Mouse (Mus musculus): Measurements from ENCODE around the gene Dgkz. TPM values are rescaled to one million over a fixed set of nuclear protein-coding genes. Genes with fewer than 3 reads are reported as not detected.
A peak's percentile ranks its signal among the peaks of the same experiment; 100 is the strongest.

Dgkz gene
- polyA plus RNA-seq, 1 experiment = 1,103 TPM

GRCm38 (mm10) chr2:91931328-91932159, 44.1 kb downstream of the Dgkz start:
- Histone ChIP-seq H3K27me3 (ENCODE audit: control insufficient read depth, insufficient read depth, low read length) (no peaks in the 10 kb centered on the region; the same call in 1 of the 2 replicates), H3K27ac (ENCODE audit: control insufficient read depth, insufficient read depth, low read length) (no peak overlapping the region), H3K4me1 (replicated peaks; ENCODE audit: control insufficient read depth, insufficient read depth, low read length) (peaks cover 32% of the 10 kb centered on the region), H3K4me3 (ENCODE audit: control insufficient read depth, insufficient read depth, low read length) (0 out of 2 replicates have a peak overlapping the region, but pooled peaks have one; percentile 2), H3K36me3 (ENCODE audit: control insufficient read depth, insufficient read depth, low read length) (peaks cover 39% of the 10 kb centered on the region)
- DNase-seq = no peak
- WGBS = 10% methylated on average over 47 of the region's 50 CpGs
- TF ChIP-seq POLR2A (IDR thresholded peaks at IDR 0.05; ENCODE audit: control insufficient read depth, extremely low read depth, insufficient read depth, low read length, poor library complexity) (no peak), CTCF (IDR thresholded peaks at IDR 0.05; ENCODE audit: borderline replicate concordance, control insufficient read depth, extremely low read depth, insufficient read depth, low read length, poor library complexity) (no peak)

DNA sequence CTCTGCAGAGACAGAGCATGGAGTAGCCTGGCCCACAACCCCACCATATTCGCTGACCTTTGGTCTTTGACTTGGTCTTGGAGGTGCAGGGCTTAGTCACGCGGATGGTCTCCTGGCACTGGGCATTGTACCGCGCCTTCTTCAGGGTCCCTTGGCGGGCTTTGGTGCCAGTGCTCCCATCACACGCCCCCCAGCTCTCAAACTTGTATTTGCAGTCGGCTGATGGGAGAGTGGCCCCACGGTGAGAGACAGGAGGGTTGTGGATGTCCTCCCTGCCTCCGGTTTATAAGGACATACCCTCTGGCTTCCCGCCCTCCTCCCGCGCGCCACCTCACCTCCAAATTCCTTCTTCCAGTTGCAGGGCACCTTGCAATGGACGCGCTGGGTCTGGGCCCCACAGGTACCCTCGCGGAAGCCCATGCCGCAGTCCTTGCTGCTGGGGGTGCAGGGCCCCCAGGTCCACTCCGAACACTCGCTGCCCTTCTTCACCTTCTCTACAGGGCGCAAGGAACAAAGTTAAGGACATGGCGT, 44.8 kb downstream of the Dgkz start:
- 47% methylated on average over 23 of the region's 23 CpGs for WGBS
- H3K4me3 ChIP-seq (ENCODE audit: control insufficient read depth, insufficient read depth, low read length) = 0 out of 2 replicates have a peak overlapping the region, but pooled peaks have one; percentile 2
- no peak for TF ChIP-seq CTCF (IDR thresholded peaks at IDR 0.05; ENCODE audit: borderline replicate concordance, control insufficient read depth, extremely low read depth, insufficient read depth, low read length, poor library complexity)
- no peak for TF ChIP-seq POLR2A (IDR thresholded peaks at IDR 0.05; ENCODE audit: control insufficient read depth, extremely low read depth, insufficient read depth, low read length, poor library complexity)
- H3K27ac ChIP-seq (ENCODE audit: control insufficient read depth, insufficient read depth, low read length) = no peak overlapping the region
- peaks cover 32% of the 10 kb centered on the region for H3K36me3 ChIP-seq (ENCODE audit: control insufficient read depth, insufficient read depth, low read length)
- H3K4me1 ChIP-seq (replicated peaks; ENCODE audit: control insufficient read depth, insufficient read depth, low read length) = peaks cover 32% of the 10 kb centered on the region
- no peaks in the 10 kb centered on the region; the same call in 1 of the 2 replicates for H3K27me3 ChIP-seq (ENCODE audit: control insufficient read depth, insufficient read depth, low read length)
- no peak for DNase-seq

GRCm38 (mm10) chr2:91929936-91930335, 45.7 kb downstream of the Dgkz start:
- Histone ChIP-seq H3K27ac (ENCODE audit: control insufficient read depth, insufficient read depth, low read length) (no peak overlapping the region), H3K27me3 (ENCODE audit: control insufficient read depth, insufficient read depth, low read length) (no peaks in the 10 kb centered on the region; the same call in 1 of the 2 replicates), H3K36me3 (ENCODE audit: control insufficient read depth, insufficient read depth, low read length) (peaks cover 23% of the 10 kb centered on the region), H3K4me1 (replicated peaks; ENCODE audit: control insufficient read depth, insufficient read depth, low read length) (peaks cover 32% of the 10 kb centered on the region), H3K4me3 (ENCODE audit: control insufficient read depth, insufficient read depth, low read length) (no peak overlapping the region)
- TF ChIP-seq POLR2A (IDR thresholded peaks at IDR 0.05; ENCODE audit: control insufficient read depth, extremely low read depth, insufficient read depth, low read length, poor library complexity) (no peak), CTCF (IDR thresholded peaks at IDR 0.05; ENCODE audit: borderline replicate concordance, control insufficient read depth, extremely low read depth, insufficient read depth, low read length, poor library complexity) (peak; percentile 68; the same call in 1 of the 2 replicates)
- DNase-seq = peak; percentile 56
- WGBS = 34% methylated on average over 12 of the region's 12 CpGs

DNA sequence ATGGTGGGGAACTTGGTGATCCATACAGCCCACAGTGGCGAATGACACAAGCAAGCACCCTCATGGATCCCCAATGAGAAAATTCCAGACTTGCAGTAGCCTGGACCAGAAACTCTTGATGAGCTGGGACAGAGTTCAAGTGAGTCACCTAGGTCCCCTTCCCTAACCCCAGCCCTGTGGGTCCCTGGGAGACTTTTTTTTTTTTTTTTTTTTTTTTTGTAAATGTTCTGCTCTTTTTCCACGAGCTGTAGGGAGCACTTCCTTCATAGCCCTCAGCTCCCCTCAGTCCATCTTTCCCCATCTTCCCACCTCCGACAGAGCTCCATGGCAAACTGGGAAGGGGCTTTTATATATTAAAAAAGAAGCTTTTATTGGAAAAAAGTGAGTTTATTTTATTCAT, 46.2 kb downstream of the Dgkz start:
- no peaks in the 10 kb centered on the region; the same call in 1 of the 2 replicates for H3K27me3 ChIP-seq (ENCODE audit: control insufficient read depth, insufficient read depth, low read length)
- H3K27ac ChIP-seq (ENCODE audit: control insufficient read depth, insufficient read depth, low read length) = no peak overlapping the region
- DNase-seq = no peak
- no peak overlapping the region for H3K4me3 ChIP-seq (ENCODE audit: control insufficient read depth, insufficient read depth, low read length)
- peaks cover 32% of the 10 kb centered on the region for H3K4me1 ChIP-seq (replicated peaks; ENCODE audit: control insufficient read depth, insufficient read depth, low read length)
- H3K36me3 ChIP-seq (ENCODE audit: control insufficient read depth, insufficient read depth, low read length) = peaks cover 19% of the 10 kb centered on the region
- 72% methylated on average over 3 of the region's 3 CpGs for WGBS
- no peak for TF ChIP-seq CTCF (IDR thresholded peaks at IDR 0.05; ENCODE audit: borderline replicate concordance, control insufficient read depth, extremely low read depth, insufficient read depth, low read length, poor library complexity)

GRCm38 (mm10) chr2:91928534-91929350, 46.9 kb downstream of the Dgkz start:
- Histone ChIP-seq H3K4me3 (ENCODE audit: control insufficient read depth, insufficient read depth, low read length) (no peak overlapping the region), H3K4me1 (replicated peaks; ENCODE audit: control insufficient read depth, insufficient read depth, low read length) (peaks cover 35% of the 10 kb centered on the region), H3K27ac (ENCODE audit: control insufficient read depth, insufficient read depth, low read length) (no peak overlapping the region), H3K36me3 (ENCODE audit: control insufficient read depth, insufficient read depth, low read length) (peaks cover 12% of the 10 kb centered on the region), H3K27me3 (ENCODE audit: control insufficient read depth, insufficient read depth, low read length) (peaks cover 1% of the 10 kb centered on the region; the same call in 1 of the 2 replicates)
- DNase-seq = no peak
- 90% methylated on average over 23 of the region's 23 CpGs for WGBS
- TF ChIP-seq POLR2A (IDR thresholded peaks at IDR 0.05; ENCODE audit: control insufficient read depth, extremely low read depth, insufficient read depth, low read length, poor library complexity) (no peak), CTCF (IDR thresholded peaks at IDR 0.05; ENCODE audit: borderline replicate concordance, control insufficient read depth, extremely low read depth, insufficient read depth, low read length, poor library complexity) (no peak)
